Mouse (Mus musculus) forebrain, postnatal 0 days (tissue): Measurements from ENCODE around the gene Gpatch2. TPM values are rescaled to one million over a fixed set of nuclear protein-coding genes. Genes with fewer than 3 reads are reported as not detected.
A peak's percentile ranks its signal among the peaks of the same experiment; 100 is the strongest.

Experiments used
- ATAC-seq: fragments of 200-750 bp; cut with Nextera tagmentation; 2 replicates; pipeline ENCODE4 v1.8.0; 2017; ENCODE audit warnings: mild to moderate bottlenecking, moderate library complexity
- DNase-seq: peaks from one replicate; pipeline ENCODE4 v3.0.0-alpha.2; 2015
- H3K27ac ChIP-seq: fragments of 300-500 bp; sonication (generic); 2 replicates; pipeline ENCODE4 v1.5.1; 2014; ENCODE audit warnings: low read depth, mild to moderate bottlenecking, antibody characterized with exemption, low read length, moderate library complexity, mixed read lengths
- H3K27me3 ChIP-seq: fragments of 300-500 bp; sonication (generic); 2 replicates; pipeline ENCODE4 v1.6.1; 2014; ENCODE audit warnings: mild to moderate bottlenecking, low read length, mixed read lengths; ENCODE audit not compliant: insufficient read depth
- H3K36me3 ChIP-seq: fragments of 300-500 bp; sonication (generic); 2 replicates; pipeline ENCODE4 v1.6.1; 2014; ENCODE audit warnings: mild to moderate bottlenecking, moderate library complexity; ENCODE audit not compliant: insufficient read depth
- H3K4me1 ChIP-seq: fragments of 300-500 bp; sonication (generic); 2 replicates; pipeline ENCODE4 v1.6.1; 2014; ENCODE audit warnings: antibody characterized with exemption; ENCODE audit not compliant: insufficient read depth
- H3K4me2 ChIP-seq: fragments of 300-500 bp; sonication (generic); 2 replicates; pipeline ENCODE4 v1.6.1; 2014; ENCODE audit warnings: low read depth, mild to moderate bottlenecking, moderate library complexity
- H3K4me3 ChIP-seq: fragments of 300-500 bp; sonication (generic); 2 replicates; pipeline ENCODE4 v1.5.1; 2014; ENCODE audit warnings: low read depth, low read length, mixed read lengths
- H3K9ac ChIP-seq: fragments of 300-500 bp; sonication (generic); 2 replicates; pipeline ENCODE4 v1.6.1; 2014; ENCODE audit warnings: mild to moderate bottlenecking
- H3K9me3 ChIP-seq: fragments of 300-500 bp; sonication (generic); 2 replicates; pipeline ENCODE4 v1.6.1; 2016; ENCODE audit warnings: low read length
- CTCF ChIP-seq: sonication (generic); IDR thresholded peaks from 2 replicates; pipeline ENCODE4 v1.5.1; 2016; ENCODE audit warnings: antibody characterized with exemption, control low read depth, low read depth
- WGBS: fragments of 180-500 bp; shearing (Covaris S2); extraction: QIAGEN DNeasy Blood & Tissue Kit; methylation state at CpG from one replicate; pipeline ENCODE4 v1.1.7; 2014; 5-methylcytosine and 5-hydroxymethylcytosine counted together
- polyA plus RNA-seq: library from polyadenylated mRNA; unstranded; fragments of >200 nt; fragmentation: Nextera tagmentation; extraction: Ambion mirVana; gene quantifications from 2 replicates; pipeline ENCODE4 v1.2.1, GENCODE M21; 2015
- total RNA-seq: library from RNA; depleted of rRNA; stranded (reverse); fragments of >200 nt; gene quantifications from 2 replicates; pipeline ENCODE4 v1.2.3, GENCODE M21; 2014

Gene Gpatch2
- total and polyA plus RNA-seq, 2 experiments from 2014 or later, result 9.2 to 22.8 TPM

GRCm38 (mm10) chr1:187210736-187211135, 4.6 kb upstream of the Gpatch2 start:
- 95% methylated on average over 4 of the region's 4 CpGs for WGBS
- Histone ChIP-seq H3K4me3 (no peak overlapping the region), H3K9me3 (no peaks in the 10 kb centered on the region), H3K9ac (no peak overlapping the region), H3K4me2 (no peak overlapping the region), H3K4me1 (no peaks in the 10 kb centered on the region), H3K27ac (no peak overlapping the region), H3K36me3 (no peaks in the 10 kb centered on the region), H3K27me3 (no peaks in the 10 kb centered on the region)
- DNase-seq, result no peak
- ATAC-seq, result no peak
- no peak for TF ChIP-seq CTCF

- H3K9me3 ChIP-seq, result no peaks in the 10 kb centered on the region
- no peak overlapping the region for H3K27ac ChIP-seq
- TF ChIP-seq CTCF, result no peak
- no peak overlapping the region for H3K9ac ChIP-seq
- H3K4me1 ChIP-seq, result no peaks in the 10 kb centered on the region
- WGBS, result 96% methylated on average over 9 of the region's 9 CpGs
- no peaks in the 10 kb centered on the region for H3K36me3 ChIP-seq
- no peak overlapping the region for H3K4me3 ChIP-seq
- DNase-seq (no peak), ATAC-seq (no peak)
- no peaks in the 10 kb centered on the region for H3K27me3 ChIP-seq
- H3K4me2 ChIP-seq, result no peak overlapping the region
Observed at GRCm38 (mm10) chr1:187216620-187217410, 1.5 kb downstream of the Gpatch2 start.

GRCm38 (mm10) chr1:187220756-187221155, 5.4 kb downstream of the Gpatch2 start:
- peaks cover 3% of the 10 kb centered on the region; the same call in 1 of the 2 replicates for H3K36me3 ChIP-seq
- no peak for ATAC-seq
- no peaks in the 10 kb centered on the region for H3K27me3 ChIP-seq
- no peaks in the 10 kb centered on the region for H3K9me3 ChIP-seq
- no peaks in the 10 kb centered on the region for H3K4me1 ChIP-seq
- 79% methylated on average over 6 of the region's 6 CpGs for WGBS
- H3K9ac ChIP-seq, result no peak overlapping the region
- DNase-seq, result no peak
- no peak for TF ChIP-seq CTCF
- H3K4me2 ChIP-seq, result no peak overlapping the region
- H3K27ac ChIP-seq, result no peak overlapping the region
- H3K4me3 ChIP-seq, result no peak overlapping the region

GRCm38 (mm10) chr1:187226328-187227025, 11.2 kb downstream of the Gpatch2 start:
- H3K9me3 ChIP-seq, result no peaks in the 10 kb centered on the region
- 78% methylated on average over 11 of the region's 11 CpGs for WGBS
- H3K4me1 ChIP-seq, result no peaks in the 10 kb centered on the region
- H3K4me2 ChIP-seq, result no peak overlapping the region
- H3K27ac ChIP-seq, result no peak overlapping the region
- H3K36me3 ChIP-seq, result peaks cover 7% of the 10 kb centered on the region; the same call in 1 of the 2 replicates
- H3K4me3 ChIP-seq, result no peak overlapping the region
- DNase-seq, result no peak
- H3K9ac ChIP-seq, result no peak overlapping the region
- H3K27me3 ChIP-seq, result no peaks in the 10 kb centered on the region
- peak; percentile 15 for TF ChIP-seq CTCF
- ATAC-seq, result no peak

- no peaks in the 10 kb centered on the region for H3K4me1 ChIP-seq
- WGBS, result 81% methylated on average over 13 of the region's 13 CpGs
- no peak overlapping the region for H3K4me2 ChIP-seq
- peaks cover 14% of the 10 kb centered on the region; the same call in 1 of the 2 replicates for H3K36me3 ChIP-seq
- no peak for TF ChIP-seq CTCF
- no peaks in the 10 kb centered on the region for H3K9me3 ChIP-seq
- no peak for DNase-seq
- H3K4me3 ChIP-seq, result no peak overlapping the region
- H3K9ac ChIP-seq, result no peak overlapping the region
- ATAC-seq, result no peak
- no peak overlapping the region for H3K27ac ChIP-seq
- no peaks in the 10 kb centered on the region for H3K27me3 ChIP-seq
Observed at GRCm38 (mm10) chr1:187228414-187229146, 13.3 kb downstream of the Gpatch2 start.

- ATAC-seq, result no peak
- H3K4me1 ChIP-seq, result no peaks in the 10 kb centered on the region
- no peak overlapping the region for H3K4me3 ChIP-seq
- H3K36me3 ChIP-seq, result peaks cover 14% of the 10 kb centered on the region; the same call in 1 of the 2 replicates
- H3K27me3 ChIP-seq, result no peaks in the 10 kb centered on the region
- DNase-seq, result no peak
- no peak for TF ChIP-seq CTCF
- no peak overlapping the region for H3K4me2 ChIP-seq
- 87% methylated on average over 5 of the region's 5 CpGs for WGBS
- H3K9ac ChIP-seq, result no peak overlapping the region
- H3K27ac ChIP-seq, result no peak overlapping the region
- H3K9me3 ChIP-seq, result no peaks in the 10 kb centered on the region
Observed at GRCm38 (mm10) chr1:187230255-187230654, 14.9 kb downstream of the Gpatch2 start.
